Mouse (Mus musculus) forebrain, embryonic 13.5 days (tissue): ENCODE measurements at regions not wholly inside any gene's neighbourhood (a gene's known extent, or its start where the extent isn't known, plus 50 kb on each side); places are given as distances from the start of the nearest gene placed in this dataset.
A peak's percentile ranks its signal among the peaks of the same experiment; 100 is the strongest.

Experiments
- ATAC-seq: fragments of 200-750 bp; cut with Nextera tagmentation; 2 replicates; pipeline ENCODE4 v1.8.0; 2017
- H3K27ac ChIP-seq: fragments of 300-500 bp; sonication (generic); 2 replicates; pipeline ENCODE4 v1.5.1; 2015; ENCODE audit warnings: inconsistent platforms, mild to moderate bottlenecking, moderate library complexity
- H3K27me3 ChIP-seq: fragments of 300-500 bp; sonication (generic); 2 replicates; pipeline ENCODE4 v1.6.1; 2015; ENCODE audit warnings: mild to moderate bottlenecking, inconsistent platforms
- H3K36me3 ChIP-seq: fragments of 300-500 bp; sonication (generic); 2 replicates; pipeline ENCODE4 v1.6.1; 2015; ENCODE audit warnings: mild to moderate bottlenecking, inconsistent platforms; ENCODE audit not compliant: poor library complexity, severe bottlenecking
- H3K4me1 ChIP-seq: fragments of 300-500 bp; sonication (generic); 2 replicates; pipeline ENCODE4 v1.6.1; 2015; ENCODE audit warnings: inconsistent platforms
- H3K4me2 ChIP-seq: fragments of 300-500 bp; sonication (generic); 2 replicates; pipeline ENCODE4 v1.6.1; 2015; ENCODE audit warnings: inconsistent platforms, mild to moderate bottlenecking, moderate library complexity
- H3K4me3 ChIP-seq: fragments of 300-500 bp; sonication (generic); 2 replicates; pipeline ENCODE4 v1.5.1; 2015; ENCODE audit warnings: mild to moderate bottlenecking, inconsistent platforms
- H3K9ac ChIP-seq: fragments of 300-500 bp; sonication (generic); 2 replicates; pipeline ENCODE4 v1.6.1; 2015; ENCODE audit warnings: mild to moderate bottlenecking, inconsistent platforms
- H3K9me3 ChIP-seq: fragments of 300-500 bp; sonication (generic); replicated peaks from 2 replicates; pipeline ENCODE4 v1.6.1; 2016; ENCODE audit warnings: inconsistent platforms
- WGBS: fragments of 180-500 bp; shearing (Covaris S2); methylation state at CpG from one replicate; pipeline ENCODE4 v1.1.7; 2015; 5-methylcytosine and 5-hydroxymethylcytosine counted together

GRCm38 (mm10) chr15:63400011-63400410 lies 445.0 kb downstream of the Gsdmc2 start:
- Histone ChIP-seq H3K4me3 (no peak overlapping the region), H3K4me1 (no peaks in the 10 kb centered on the region), H3K27ac (no peak overlapping the region), H3K27me3 (no peaks in the 10 kb centered on the region), H3K9me3 (no peaks in the 10 kb centered on the region), H3K4me2 (no peak overlapping the region), H3K9ac (no peak overlapping the region), H3K36me3 (no peaks in the 10 kb centered on the region)
- no peak for ATAC-seq
- WGBS, result 60% methylated on average over 1 of the region's 1 CpGs

GRCm38 (mm10) chr15:63397485-63397884 lies 447.5 kb downstream of the Gsdmc2 start:
- no peak for ATAC-seq
- no peaks in the 10 kb centered on the region for H3K27me3 ChIP-seq
- WGBS, result 97% methylated on average over 3 of the region's 3 CpGs

GRCm38 (mm10) chr15:63377258-63377657 lies 467.7 kb downstream of the Gsdmc2 start:
- ATAC-seq, result no peak
- H3K4me3 ChIP-seq, result no peak overlapping the region
- no peaks in the 10 kb centered on the region for H3K9me3 ChIP-seq
- no peaks in the 10 kb centered on the region for H3K27me3 ChIP-seq
- no peak overlapping the region for H3K9ac ChIP-seq
- no peak overlapping the region for H3K27ac ChIP-seq
- no peaks in the 10 kb centered on the region for H3K4me1 ChIP-seq
- no peaks in the 10 kb centered on the region for H3K36me3 ChIP-seq
- WGBS, result 83% methylated on average over 2 of the region's 2 CpGs
- H3K4me2 ChIP-seq, result no peak overlapping the region

More at GRCm38 (mm10) chr15:63397485-63397884, 447.5 kb downstream of the Gsdmc2 start:
- no peak overlapping the region for H3K27ac ChIP-seq
- H3K36me3 ChIP-seq, result no peaks in the 10 kb centered on the region
- H3K4me2 ChIP-seq, result no peak overlapping the region
- no peak overlapping the region for H3K9ac ChIP-seq
- no peaks in the 10 kb centered on the region for H3K9me3 ChIP-seq
- H3K4me3 ChIP-seq, result no peak overlapping the region
- no peaks in the 10 kb centered on the region for H3K4me1 ChIP-seq

- no peaks in the 10 kb centered on the region for H3K4me1 ChIP-seq
- ATAC-seq, result no peak
- H3K9ac ChIP-seq, result no peak overlapping the region
Measured at GRCm38 (mm10) chr15:63371328-63372023, 473.5 kb downstream of the Gsdmc2 start.

GRCm38 (mm10) chr15:63364473-63364872 lies 480.5 kb downstream of the Gsdmc2 start:
- no peak for ATAC-seq
- H3K27me3 ChIP-seq, result no peaks in the 10 kb centered on the region
- no peak overlapping the region for H3K4me2 ChIP-seq
- WGBS, result 98% methylated on average over 1 of the region's 1 CpGs
- no peaks in the 10 kb centered on the region for H3K9me3 ChIP-seq
- no peak overlapping the region for H3K4me3 ChIP-seq
- no peak overlapping the region for H3K9ac ChIP-seq
- no peaks in the 10 kb centered on the region for H3K36me3 ChIP-seq
- no peak overlapping the region for H3K27ac ChIP-seq
- H3K4me1 ChIP-seq, result no peaks in the 10 kb centered on the region

More at GRCm38 (mm10) chr15:63371328-63372023, 473.5 kb downstream of the Gsdmc2 start:
- H3K4me3 ChIP-seq, result no peak overlapping the region
- H3K27ac ChIP-seq, result no peak overlapping the region
- no peaks in the 10 kb centered on the region for H3K9me3 ChIP-seq
- H3K36me3 ChIP-seq, result no peaks in the 10 kb centered on the region
- WGBS, result 83% methylated on average over 4 of the region's 4 CpGs
- no peaks in the 10 kb centered on the region for H3K27me3 ChIP-seq
- H3K4me2 ChIP-seq, result no peak overlapping the region

- no peak overlapping the region for H3K27ac ChIP-seq
- WGBS, result 59% methylated on average over 7 of the region's 7 CpGs
- no peaks in the 10 kb centered on the region for H3K4me1 ChIP-seq
- H3K9me3 ChIP-seq, result no peaks in the 10 kb centered on the region
- peak; percentile 51; the same call in 1 of the 2 replicates for ATAC-seq
- no peak overlapping the region for H3K9ac ChIP-seq
- H3K36me3 ChIP-seq, result no peaks in the 10 kb centered on the region
- H3K4me2 ChIP-seq, result no peak overlapping the region
- H3K4me3 ChIP-seq, result no peak overlapping the region
- H3K27me3 ChIP-seq, result no peaks in the 10 kb centered on the region
Measured at GRCm38 (mm10) chr15:63360402-63360801, 484.6 kb downstream of the Gsdmc2 start.

DNA sequence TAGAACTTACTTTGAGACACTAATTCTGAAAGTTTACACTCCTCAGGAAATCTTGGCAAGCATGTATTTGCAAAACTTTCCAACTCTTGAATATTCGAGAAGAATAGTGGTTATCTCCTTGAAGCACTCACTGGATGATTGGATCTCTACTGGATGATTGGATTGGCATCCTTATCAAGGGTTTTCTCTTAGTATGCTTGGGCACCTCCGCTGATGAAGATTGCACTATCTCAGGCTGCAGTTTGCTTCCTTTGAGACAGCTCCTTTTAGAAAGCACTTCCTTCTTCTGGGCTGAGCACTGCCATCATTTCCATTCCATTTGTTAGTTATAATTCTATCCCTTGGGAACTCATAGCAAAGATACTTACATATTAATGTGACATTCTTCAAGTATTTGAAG lies 503.2 kb downstream of the Gsdmc2 start:
- H3K4me1 ChIP-seq, result no peaks in the 10 kb centered on the region
- no peak overlapping the region for H3K4me3 ChIP-seq
- no peaks in the 10 kb centered on the region for H3K9me3 ChIP-seq
- no peak overlapping the region for H3K27ac ChIP-seq
- no peak overlapping the region for H3K4me2 ChIP-seq
- ATAC-seq, result peak; percentile 6; the same call in 1 of the 2 replicates
- no peaks in the 10 kb centered on the region for H3K27me3 ChIP-seq
- 83% methylated on average over 2 of the region's 2 CpGs for WGBS
- H3K9ac ChIP-seq, result no peak overlapping the region
- no peaks in the 10 kb centered on the region for H3K36me3 ChIP-seq

GRCm38 (mm10) chr15:63340322-63341060 lies 504.5 kb downstream of the Gsdmc2 start:
- ATAC-seq, result no peak
- Histone ChIP-seq H3K4me1 (no peaks in the 10 kb centered on the region), H3K27ac (no peak overlapping the region), H3K4me3 (no peak overlapping the region), H3K9me3 (no peaks in the 10 kb centered on the region), H3K27me3 (no peaks in the 10 kb centered on the region), H3K36me3 (no peaks in the 10 kb centered on the region), H3K4me2 (no peak overlapping the region), H3K9ac (no peak overlapping the region)
- WGBS, result 49% methylated on average over 6 of the region's 6 CpGs

DNA sequence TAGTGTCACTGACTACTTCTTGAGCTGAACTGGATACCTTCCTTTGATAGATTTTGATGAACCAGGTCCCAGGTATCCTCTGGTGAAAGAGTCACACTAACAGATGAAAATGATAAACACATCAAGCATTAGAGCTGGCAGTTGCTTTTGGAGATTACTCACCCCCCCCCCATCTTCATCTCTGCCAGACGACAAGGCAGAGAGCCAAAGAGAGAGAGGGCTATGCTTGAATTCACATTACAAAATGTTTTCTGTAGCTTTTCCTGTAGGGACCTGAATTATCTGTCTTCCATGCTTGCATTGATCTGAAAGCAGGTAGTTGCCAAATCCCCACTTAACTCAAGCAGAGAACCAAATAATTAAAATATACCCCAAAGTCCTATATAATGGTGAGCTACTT lies 525.3 kb downstream of the Gsdmc2 start:
- Histone ChIP-seq H3K9me3 (no peaks in the 10 kb centered on the region), H3K27me3 (no peaks in the 10 kb centered on the region), H3K36me3 (no peaks in the 10 kb centered on the region), H3K9ac (no peak overlapping the region), H3K4me3 (no peak overlapping the region), H3K27ac (no peak overlapping the region), H3K4me1 (no peaks in the 10 kb centered on the region), H3K4me2 (no peak overlapping the region)
- ATAC-seq, result no peak
- 50% methylated on average over 1 of the region's 1 CpGs for WGBS

DNA sequence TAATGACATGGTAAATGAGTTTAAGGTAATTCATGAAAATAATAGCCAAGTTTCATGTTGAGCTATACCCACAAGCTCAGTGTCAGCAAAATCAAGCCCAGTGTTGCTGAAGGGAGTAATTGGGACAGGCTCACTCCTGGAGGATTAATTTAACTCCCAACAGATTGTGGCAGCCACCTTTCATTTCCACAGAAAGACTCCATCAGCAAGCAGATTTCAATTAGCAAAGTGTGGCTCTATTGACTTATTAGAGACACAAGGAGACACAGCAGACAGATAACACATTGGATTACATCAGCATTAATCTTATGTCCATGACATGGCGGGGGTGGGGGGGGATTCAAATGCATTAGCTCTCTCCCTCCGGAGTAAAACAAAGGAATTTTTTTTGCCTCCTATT lies 534.6 kb downstream of the Gsdmc2 start:
- no peak overlapping the region for H3K4me2 ChIP-seq
- no peak overlapping the region for H3K27ac ChIP-seq
- WGBS, result 49% methylated on average over 2 of the region's 2 CpGs
- H3K4me1 ChIP-seq, result no peaks in the 10 kb centered on the region
- no peak overlapping the region for H3K9ac ChIP-seq
- no peaks in the 10 kb centered on the region for H3K27me3 ChIP-seq
- no peak overlapping the region for H3K4me3 ChIP-seq
- ATAC-seq, result no peak
- H3K9me3 ChIP-seq, result no peaks in the 10 kb centered on the region
- no peaks in the 10 kb centered on the region for H3K36me3 ChIP-seq

- H3K27me3 ChIP-seq, result no peaks in the 10 kb centered on the region
- no peak overlapping the region for H3K9ac ChIP-seq
- no peaks in the 10 kb centered on the region for H3K9me3 ChIP-seq
- no peaks in the 10 kb centered on the region for H3K36me3 ChIP-seq
- no peak overlapping the region for H3K27ac ChIP-seq
- no peak overlapping the region for H3K4me2 ChIP-seq
- no peak for ATAC-seq
- H3K4me3 ChIP-seq, result no peak overlapping the region
- H3K4me1 ChIP-seq, result no peaks in the 10 kb centered on the region
- WGBS, result 84% methylated on average over 4 of the region's 4 CpGs
Measured at GRCm38 (mm10) chr15:63299311-63299710, 545.7 kb downstream of the Gsdmc2 start.

GRCm38 (mm10) chr15:63288534-63288933 lies 556.4 kb downstream of the Gsdmc2 start:
- no peaks in the 10 kb centered on the region for H3K36me3 ChIP-seq
- no peak overlapping the region for H3K9ac ChIP-seq
- ATAC-seq, result no peak
- no peak overlapping the region for H3K4me2 ChIP-seq
- H3K9me3 ChIP-seq, result no peaks in the 10 kb centered on the region
- H3K27ac ChIP-seq, result no peak overlapping the region
- H3K4me3 ChIP-seq, result no peak overlapping the region
- H3K27me3 ChIP-seq, result no peaks in the 10 kb centered on the region
- H3K4me1 ChIP-seq, result no peaks in the 10 kb centered on the region
